Mouse (Mus musculus) kidney, adult 18-20 months (tissue): ENCODE measurements around the gene Gm5426.
"Not testable (repeated sequence)": the region's sequence is repeated elsewhere in the genome, so short reads cannot be mapped to it uniquely, and the experiment has no call there.

Experiments
- DNase-seq: peaks from one replicate; pipeline ENCODE4 v3.0.0; 2021

Gene Gm5426

DNA sequence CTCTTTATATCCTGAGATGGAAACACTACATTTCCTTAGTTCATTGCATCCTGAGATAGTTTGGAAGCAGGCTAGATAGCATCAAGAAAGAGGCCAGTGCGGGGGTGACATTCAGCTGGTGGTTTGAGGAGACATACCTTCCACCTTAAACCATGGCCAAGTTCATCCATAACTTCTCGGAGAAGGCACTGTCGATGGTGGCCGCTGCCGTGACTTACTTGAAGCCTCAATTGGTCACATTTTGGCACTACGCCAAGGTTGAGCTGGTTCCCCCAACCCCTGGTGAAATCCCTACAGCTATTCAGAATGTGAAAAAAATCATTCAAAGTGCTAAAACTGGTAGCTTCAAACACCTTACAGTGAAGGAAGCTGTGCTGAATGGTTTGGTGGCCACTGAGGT is at the start of gene Gm5426:
TSS of gene Gm5426 (plus strand) at position 153 of the 400 bp plus-strand sequence.
- not testable (repeated sequence) for DNase-seq

DNA sequence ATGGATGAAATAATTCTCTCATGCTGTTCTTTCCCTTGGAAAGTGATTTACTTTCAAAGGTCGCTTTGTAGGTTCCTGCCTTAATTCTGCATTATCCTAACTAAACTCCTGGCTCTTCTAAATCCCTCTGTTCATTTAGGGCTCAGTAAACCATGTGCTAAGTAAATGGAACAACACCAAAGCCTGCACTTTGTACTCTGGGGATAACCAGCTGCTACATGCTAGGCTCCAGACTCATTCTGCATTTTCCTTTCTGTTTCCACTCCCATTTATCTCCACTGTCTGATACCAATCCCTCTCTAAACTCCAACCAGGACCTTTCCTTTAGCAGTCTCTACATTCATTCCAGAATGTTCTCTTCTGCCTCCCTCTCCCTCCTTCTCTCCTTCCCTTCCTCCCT is 46.7 kb upstream of the Gm5426 start:
- no peak for DNase-seq

DNA sequence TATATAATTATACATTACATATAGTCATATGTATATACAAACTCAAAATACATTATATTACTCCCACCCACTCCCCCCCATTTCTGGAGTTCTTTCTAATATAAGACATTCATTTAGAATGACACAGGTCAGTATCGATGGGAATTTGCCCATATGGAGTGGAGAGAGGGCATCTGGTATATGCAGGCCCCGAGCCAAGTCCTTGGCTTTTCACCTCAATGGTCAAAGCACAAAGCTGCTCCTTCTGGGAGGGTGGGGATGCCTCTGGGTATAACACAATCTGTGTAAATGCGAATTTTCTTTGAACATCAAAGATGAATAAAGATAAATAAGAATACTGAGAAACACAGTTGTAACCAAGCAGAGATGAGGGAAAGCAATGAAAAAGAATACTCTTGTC is 46.0 kb upstream of the Gm5426 start:
- no peak for DNase-seq

DNA sequence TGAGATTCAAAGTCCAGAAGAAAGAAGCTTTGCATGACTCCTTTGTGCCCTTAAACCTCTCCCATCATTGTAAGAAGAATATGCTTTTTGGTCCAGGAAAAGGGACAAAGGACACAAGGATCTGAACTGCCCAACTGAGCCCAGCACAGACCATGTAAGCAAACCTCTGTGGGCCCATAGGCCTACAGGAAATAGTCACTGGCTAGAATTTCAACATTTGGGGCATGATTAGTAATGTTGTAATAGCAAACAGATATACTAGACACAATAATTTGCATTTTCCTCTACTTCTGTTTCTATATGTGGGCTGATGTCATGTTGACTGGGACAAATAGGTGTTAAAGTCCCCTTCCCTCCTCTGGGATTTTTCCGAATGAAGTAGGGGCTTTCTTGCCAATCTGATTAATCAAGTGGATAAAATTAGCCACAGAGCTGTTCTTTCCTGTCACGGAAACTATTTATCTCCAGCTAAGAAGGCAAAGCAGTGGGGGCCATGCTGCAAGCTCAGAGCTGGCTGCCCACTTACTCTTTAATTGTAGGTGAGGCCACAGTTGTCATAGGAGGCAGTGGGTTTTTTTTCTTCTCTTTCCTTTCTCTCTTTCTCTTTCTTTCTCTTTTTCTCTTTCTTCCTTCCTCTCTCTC is 42.4 kb upstream of the Gm5426 start:
- DNase-seq = no peak

DNA sequence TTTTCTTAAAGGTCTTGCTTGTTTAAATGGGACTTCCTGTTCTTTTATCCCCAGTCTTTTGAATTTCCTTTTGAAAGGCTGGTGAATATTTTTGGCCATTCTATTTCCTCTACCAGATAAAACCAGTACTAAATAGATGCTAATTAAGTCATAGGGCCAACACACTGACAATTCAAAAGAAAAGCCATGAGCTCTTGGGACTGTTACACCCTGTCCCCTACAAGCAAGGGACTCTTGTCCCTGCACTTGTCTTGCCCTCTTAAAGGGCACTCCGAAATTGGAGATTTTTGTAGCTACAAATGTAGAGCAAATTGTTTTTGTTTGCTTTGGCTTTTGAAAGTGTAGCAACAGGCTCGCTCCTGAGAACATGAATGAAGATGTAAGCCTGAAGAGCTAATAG is 41.8 kb upstream of the Gm5426 start:
- DNase-seq = no peak

DNA sequence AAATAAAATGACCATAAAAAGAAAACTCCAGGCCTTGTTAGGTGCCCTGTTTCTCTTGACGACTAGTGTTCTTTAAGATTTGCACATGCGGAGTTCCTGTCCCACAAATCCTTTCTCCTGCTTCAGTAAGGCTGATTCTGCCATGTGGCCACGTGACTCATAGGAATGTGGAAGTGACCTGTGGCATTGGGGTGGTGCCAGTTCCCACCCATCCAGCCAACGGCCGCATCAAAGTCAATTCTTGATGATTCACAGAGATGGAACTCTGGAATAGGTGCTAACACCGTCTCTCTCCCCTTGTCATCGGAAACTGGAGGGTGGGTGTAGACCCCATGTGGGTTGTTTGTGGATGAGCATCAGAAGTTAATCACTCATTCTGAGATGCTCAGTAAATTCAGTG is 39.7 kb upstream of the Gm5426 start:
- DNase-seq = no peak

DNA sequence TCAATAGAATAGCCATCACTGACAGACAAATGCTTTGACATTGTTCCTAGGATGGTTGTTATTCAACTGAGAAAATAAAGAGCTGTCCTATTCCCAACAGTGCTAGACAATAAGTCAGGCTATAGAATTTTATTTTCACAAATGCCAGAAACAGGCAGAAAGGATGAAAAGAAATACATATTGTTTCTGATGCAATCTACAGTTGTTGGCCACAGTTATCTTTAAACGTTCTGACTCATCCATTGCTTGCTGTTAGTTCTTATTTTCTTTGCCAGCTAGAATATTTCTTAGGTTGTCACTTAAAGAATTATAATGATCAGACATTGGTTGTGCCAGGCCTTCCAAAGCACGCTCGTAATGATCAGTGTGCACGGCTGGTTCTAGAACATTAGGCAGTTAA is 35.4 kb upstream of the Gm5426 start:
- no peak for DNase-seq

DNA sequence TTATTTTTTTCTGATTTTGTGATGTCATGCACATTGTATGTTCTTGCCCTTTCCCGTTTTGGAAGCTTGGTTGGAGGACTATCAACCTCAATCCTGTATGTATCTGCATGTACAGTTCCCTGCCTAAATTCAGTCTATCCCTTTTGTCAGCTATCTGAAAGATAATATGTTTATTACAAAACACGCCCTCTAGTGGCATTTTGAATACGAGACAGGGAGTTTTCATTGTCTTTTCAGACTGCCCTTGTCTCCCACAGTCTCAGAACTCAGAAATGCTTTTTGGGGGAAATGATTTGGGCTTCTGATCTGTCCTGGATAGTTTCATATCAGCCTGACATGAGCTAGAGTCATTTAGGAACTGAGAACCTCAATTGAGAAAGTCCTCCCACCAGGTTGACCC is 32.2 kb upstream of the Gm5426 start:
- no peak for DNase-seq

DNA sequence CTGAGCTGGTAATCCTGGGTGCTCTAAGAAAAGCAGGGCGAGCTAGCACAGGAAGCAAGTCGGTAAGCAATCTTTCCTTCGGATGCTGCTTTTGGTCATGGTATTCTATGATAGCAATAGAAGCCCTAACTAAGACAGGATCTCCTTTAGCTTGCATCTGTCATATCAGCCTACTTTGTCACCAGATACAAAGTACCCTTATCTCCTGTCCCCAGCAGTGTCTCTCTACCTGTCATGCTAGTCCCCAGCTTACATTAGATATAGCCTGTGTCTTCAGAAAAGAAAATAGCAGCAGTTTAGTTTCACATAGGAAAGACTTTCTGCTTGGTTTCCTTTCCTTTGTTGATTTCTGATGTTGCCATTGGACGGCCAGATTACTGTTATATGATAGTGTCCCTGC is 31.8 kb upstream of the Gm5426 start:
- no peak for DNase-seq

DNA sequence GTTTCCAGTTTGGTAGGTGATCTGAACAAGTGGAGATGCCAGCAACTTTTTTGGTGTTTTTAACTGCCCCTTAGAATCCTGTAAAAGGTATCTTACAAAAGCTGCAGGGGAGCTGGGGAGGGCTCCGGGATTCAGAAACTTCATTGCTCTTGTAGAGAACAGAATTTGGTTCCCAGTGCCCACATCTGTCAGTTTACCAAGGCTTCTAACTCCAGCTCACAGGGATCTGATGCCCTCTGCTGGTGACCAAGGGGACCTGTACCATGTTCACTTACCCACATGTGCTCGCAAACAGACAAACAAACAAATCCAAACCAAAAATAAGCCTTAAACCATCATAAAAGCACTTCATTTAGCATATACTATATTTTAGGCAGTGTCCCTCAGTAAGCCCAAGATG is 31.3 kb upstream of the Gm5426 start:
- DNase-seq = no peak

DNA sequence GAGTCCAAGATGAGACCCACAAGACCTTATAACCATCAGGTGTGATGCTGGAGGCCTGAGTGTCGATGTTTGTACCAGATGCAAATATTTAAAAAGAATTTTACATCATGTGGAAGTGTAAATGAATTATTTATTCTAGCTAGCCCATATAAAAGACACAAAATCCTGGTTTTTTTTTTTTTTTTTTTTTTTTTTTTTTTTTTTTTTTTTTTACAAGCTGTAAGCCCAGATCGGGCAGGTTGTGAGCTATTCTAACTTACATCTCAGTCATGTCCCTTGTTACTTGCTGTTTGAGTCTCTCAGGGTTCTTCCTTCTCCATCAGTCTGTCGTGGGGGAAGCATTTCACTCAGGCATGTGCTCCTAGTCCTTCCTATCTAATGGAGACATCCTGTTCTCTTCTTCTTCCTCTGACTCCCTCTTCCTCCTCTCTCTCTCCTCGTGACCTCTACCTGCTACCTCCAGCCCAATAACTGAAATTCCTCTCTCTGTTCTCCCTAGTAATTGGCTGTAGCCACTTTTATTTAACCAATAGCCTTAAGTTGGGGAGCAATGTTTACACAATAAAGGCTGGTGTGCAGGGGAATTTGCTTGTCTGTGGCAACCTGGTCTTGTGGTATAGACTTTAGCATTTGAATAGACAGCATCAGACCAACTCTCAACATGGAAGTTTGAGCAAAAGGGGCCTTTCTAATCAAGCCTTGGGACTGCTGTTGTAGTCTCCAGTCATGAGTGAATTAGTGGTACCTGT is 29.3 kb upstream of the Gm5426 start:
- no peak for DNase-seq

DNA sequence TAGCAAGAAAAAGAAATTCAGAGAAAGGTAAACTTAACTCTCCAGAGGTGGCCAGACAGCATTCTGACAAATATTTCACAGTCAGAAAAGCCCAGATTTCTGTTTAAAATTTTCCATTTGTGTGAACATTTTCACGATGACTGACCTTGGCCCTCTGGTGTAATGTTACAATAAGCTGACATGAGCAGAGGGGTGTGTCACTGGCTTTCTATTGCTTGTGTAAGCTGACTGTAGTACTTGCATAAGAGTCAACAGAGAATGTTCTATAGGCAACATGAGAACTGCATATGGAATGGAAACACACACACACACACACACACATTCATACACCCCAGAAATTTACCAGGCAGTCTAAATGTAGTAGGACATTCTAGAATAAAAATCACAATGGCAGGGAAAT is 28.6 kb upstream of the Gm5426 start:
- DNase-seq = no peak

DNA sequence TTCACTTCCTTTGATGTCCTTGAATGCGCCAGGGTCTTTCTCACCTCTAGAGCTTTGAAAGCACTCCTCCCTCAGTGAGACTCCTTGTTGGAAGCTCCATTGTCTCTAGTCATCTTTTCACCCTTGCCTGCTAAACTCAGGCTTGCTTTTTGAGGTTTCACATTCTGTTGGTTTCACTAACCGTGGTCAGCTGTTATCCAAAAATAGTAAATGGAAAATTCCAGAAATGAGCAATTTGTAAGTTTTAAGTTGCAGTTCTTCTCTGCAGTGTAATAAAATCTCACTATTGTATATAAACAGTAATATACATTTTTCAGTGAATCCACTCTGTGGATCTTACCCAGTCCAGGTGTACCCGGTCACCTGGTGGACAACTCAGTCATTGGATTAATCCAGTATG is 21.1 kb upstream of the Gm5426 start:
- no peak for DNase-seq

DNA sequence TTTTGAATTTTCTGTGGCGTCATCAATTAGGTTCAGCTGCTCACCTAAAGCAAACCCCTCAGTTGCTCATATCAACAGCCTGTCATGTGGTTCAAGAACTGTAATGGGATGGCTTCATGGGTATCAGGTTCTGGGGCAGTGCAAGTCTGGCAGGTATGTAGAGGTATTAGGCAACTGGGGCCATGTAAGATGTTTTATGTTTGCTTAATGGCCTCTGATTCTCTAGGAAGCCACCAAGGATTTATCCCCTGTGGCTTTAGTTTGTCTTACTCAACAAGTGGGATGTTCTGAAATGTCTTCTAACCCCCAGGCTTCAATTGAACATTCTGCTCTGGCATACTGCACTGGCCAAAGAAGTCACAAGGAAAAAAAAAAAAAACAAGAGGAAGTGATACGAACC is 15.6 kb upstream of the Gm5426 start:
- no peak for DNase-seq

DNA sequence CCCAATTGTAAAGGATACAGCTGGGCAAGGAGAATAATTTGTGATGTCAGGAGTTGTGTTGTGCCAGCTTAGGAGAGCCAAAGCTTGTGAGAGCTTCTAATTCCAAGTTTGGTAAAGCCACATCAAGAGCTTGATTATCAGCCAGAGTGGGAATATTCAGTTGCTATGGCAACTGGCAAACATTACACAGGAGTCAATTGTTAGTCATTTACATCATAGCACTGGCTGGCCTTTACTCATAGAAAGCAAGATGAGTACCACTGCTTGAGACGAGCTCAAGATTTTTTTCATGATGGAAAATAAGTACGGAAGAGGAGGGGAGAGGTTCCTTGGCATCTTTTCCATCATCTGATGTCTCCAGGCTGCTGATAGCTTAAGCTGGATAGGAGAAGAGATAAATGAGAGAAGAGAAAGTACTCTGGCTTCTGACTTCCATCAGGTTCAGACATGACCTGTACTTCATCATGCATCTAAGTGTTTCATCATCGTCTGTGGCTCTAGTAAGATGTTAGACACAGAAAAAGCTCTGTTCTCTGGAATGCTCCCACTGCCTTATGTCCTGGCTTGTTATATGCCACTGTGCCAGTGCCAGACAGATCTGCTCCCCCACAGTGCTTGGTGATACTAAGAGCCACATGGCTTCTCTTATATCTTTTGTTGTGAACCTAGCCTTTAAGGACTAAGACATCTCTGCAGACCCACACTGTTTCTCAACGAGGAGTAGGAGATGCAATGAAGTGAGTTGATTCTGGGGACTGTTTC is 15.0 kb upstream of the Gm5426 start:
- DNase-seq = no peak

DNA sequence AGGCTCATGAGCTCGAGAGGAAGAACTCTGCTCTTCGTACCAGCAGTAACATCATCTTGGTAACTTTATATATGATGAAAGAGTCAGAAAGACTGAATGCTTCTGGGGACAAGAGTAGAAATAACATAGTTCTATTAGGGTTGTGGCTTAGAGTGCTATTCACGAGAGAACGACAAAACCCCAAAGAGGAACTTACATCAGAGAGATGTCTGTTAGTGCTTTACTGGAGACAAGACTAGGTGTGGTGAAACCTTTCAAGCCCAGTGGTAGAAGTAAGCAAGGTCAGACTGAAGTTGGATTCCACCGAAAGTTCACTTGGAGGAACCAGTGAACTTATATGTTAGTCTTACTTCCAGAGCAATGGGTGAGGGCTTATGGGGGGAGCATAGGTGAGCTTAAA is 12.5 kb upstream of the Gm5426 start:
- DNase-seq = no peak

DNA sequence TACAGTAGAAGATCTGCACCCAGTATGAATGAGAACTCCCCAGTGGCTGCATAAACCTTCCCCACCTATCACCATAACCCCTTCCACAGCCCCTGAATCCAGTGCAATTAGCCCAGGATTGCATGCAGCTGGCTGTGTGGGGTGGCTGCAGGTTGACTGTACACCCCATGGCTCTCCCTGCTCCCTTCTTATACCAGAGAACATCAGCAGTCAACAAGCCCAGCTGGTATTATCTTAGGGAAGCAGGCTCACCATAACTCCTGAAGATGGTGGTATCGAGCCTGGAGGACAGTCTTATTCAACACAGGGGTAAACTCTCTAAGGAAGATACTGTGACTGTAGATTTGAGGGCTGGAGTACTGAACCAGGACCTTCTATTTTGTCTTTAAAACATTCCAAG is 12.1 kb upstream of the Gm5426 start:
- no peak for DNase-seq

DNA sequence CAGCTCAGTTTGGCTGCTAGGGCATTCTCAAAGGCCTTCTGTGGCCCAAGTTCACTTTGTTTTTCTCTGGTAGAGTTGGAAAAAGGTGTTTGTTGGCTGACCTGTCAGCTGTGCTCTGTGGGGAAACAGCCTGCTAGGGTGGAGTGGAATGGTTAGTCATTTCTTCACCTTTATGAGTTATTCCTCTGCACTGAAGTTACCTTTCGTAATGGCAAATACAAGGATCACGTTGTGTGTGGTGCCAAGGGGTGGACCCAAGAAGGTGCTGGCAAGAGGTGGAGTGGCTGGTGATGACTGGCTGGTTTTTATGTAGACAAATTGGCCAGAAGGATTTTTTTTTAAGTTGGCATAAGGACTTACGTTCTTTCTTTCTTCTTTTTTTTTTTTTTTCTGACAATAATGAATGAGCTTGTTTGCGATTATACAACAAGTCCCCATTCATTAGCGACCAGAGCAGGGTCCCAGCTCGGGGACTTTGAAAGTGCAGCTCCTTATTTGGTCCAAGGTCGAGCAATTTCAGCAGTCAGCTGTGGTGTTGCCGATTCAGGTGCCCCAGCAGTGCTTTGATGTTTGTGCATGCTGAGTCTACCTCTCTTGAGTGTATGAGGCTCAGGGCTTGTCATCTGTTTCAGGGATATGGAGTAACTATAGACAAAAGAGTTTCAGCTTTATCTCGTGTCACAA is 10.5 kb upstream of the Gm5426 start:
- peak; percentile 44 for DNase-seq

DNA sequence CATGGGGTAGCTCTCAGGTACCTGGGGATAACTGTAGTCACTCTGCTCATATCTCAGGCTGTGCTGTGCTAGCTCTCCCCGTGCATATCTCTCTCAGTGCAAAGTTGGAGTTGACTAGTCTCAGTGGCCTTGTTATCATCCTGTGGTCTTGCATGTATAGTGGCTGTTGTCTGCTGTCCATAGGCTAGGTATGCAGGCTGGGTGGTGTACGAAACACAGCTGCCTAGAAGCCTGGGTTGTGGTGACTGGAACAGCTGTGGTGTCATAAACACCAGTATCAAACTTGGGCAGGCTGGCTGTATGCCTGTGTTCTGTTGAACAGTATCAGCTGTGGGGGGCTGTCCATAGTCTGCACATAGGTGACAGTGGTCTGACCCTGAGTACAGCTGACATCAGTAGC is 7.2 kb upstream of the Gm5426 start:
- no peak for DNase-seq

DNA sequence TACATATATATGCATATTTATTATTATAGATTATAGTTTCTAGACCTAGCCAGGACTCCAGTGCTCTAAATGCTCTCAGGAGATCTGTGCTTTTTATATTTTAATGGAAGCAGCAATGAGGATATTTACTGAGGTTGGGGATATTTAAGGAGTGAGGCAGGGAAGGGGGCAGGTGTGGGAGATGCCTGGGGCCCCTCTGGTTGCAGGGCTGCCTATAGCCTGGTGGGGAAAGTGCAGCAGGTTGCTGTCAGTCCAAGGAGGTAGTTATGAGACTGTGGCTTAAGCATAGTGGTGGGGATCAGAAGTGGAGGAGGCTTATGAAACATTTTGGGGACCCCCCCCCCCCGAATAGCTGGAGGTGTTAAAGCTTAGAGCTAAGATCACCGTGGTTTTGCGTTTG is 6.0 kb upstream of the Gm5426 start:
- no peak for DNase-seq

DNA sequence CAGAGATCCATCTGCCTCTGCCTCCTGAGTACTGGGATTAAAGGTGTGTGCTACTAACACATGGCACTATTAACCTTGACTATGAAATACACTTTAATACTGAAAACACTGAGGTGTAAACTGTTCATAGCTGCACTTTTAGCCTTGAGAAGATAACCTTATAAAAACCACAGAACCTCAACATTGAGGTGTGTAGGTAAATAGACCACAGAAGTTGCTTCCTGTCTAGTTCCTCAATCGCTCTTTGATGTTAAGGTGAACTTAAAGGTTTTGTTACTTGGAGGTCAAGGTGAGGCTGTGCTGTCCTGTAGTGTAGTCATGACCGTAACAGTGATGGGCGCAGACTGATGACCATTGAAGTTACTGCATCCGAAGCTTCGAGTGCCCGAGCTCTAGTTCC is 5.3 kb upstream of the Gm5426 start:
- DNase-seq = no peak

DNA sequence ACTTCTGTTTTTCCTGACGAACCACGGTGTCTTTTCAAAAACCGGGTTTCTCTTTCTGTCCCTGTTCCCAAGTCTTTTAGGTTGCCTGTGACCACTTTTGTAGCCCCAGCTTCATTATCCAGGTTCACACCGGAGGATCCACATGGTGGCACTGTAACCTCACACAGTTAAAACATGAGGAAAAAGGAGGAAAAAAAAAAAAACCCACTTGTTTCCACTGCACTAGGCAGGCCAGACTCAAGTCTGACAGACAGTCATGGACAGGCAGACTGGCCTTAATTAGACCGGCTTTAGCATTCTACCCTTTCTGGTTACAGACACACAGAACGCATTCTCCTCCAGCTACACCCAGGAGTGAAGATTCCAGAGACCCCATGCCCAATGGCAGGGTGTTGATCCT is 4.2 kb upstream of the Gm5426 start:
- peak; percentile 51 for DNase-seq

DNA sequence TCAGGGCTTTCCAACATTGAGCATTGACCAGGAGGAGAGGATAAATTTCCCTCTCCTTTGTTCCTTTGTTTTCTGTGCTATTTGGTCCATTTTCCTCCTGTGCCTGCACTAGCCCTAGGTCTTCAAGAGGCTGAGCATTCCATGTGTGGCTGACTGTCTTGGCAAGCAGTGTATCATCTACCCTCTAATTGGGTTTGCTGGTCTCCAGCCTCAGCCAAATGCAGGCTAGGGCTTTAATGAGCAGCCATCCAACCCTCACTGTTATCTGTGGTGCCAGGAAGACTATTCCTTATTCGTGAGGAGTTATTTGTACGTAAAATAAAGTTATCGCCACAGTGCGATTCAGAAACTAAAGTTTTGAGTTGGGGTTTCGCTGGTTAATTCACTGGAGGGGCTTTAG is 2.2 kb downstream of the Gm5426 start:
- no peak for DNase-seq

DNA sequence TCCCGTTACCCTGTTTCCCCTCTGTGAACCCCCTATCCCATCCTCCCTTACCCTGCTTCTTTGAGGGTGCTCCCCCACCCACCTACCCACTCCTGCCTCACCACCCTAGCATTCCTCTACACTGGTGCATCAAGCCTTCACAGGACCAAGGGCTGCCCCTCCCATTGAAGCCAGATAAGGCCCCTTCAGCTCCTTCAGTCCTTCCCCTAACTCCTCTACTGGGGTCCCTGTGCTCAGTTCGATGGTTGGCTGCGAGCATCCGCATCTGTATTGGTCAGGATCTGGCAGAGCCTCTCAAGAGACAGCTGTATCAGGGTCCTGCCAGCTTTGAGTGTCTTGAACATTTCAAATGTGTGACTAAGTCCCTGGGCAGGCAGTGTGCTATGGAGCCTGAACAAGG is 2.9 kb downstream of the Gm5426 start:
- DNase-seq = not testable (repeated sequence)
